In the genomic region with DNA sequence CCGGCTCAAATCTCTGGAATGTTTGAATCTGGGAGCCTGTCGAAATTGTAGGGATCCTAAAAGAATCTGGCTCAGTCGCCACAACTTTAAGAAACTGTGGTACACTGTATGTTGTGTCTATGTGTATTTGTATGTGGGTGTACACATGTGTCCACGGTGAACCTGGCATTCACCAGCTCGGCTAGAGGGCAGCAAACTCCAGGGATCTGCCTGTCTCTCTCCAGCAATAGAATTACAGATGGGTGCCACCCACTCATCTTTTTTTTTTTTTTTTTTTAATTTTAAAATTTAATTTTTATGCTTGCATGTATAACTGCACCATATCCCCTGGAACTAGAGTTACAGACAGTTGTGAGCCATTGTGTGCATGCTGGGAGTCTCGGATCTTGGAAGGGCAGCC, we compare ENCODE assay signal across 12 mouse cellular contexts. TPM values are rescaled to one million over a fixed set of nuclear protein-coding genes. Genes with fewer than 3 reads are reported as not detected.
DNase-seq lines count a peak whose midpoint lies in the region; ATAC-seq and TF ChIP-seq lines count a peak whose summit lies in the region.
"Had no signal": no experiment of that assay in that cellular context is flagged by ENCODE, and none has a peak within 500 bp of the region (broad histone marks: within the 10 kb centered on the region; RNA-seq: fewer than 3 reads in every experiment).

No protein-coding gene starts in this region.

- DNase-seq in adrenal gland, adult 2 months, result peak; percentile 43
- DNase-seq in adrenal gland, postnatal 25 days, result no peak
- DNase-seq in kidney, postnatal 0 days (ENCODE audit: low spot score), result no peak
- no peak for DNase-seq in kidney, postnatal 25 days
- DNase-seq in thymus, postnatal 14 days, result peak; percentile 21
- DNase-seq in thymus, postnatal 4 days, result no peak
- no peak for DNase-seq in urinary bladder, postnatal 14 days (ENCODE audit: low spot score)
- DNase-seq in cerebellum, adult 9-10 months, result no peak

- no peak; the same call in 1 of the 2 replicates for TF ChIP-seq CTCF in kidney, postnatal 0 days (IDR thresholded peaks at IDR 0.05; ENCODE audit: low read depth)

- WGBS in kidney, postnatal 0 days, result 69% methylated on average over 6 of the region's 6 CpGs

- no peaks in the 10 kb centered on the region for H3K4me1 ChIP-seq in kidney, postnatal 0 days (replicated peaks; ENCODE audit: insufficient read depth, low read length)

- H3K9me3 ChIP-seq in kidney, postnatal 0 days (replicated peaks; ENCODE audit: low read length), result no peaks in the 10 kb centered on the region

- no peaks in the 10 kb centered on the region for H3K27me3 ChIP-seq in kidney, postnatal 0 days (ENCODE audit: insufficient read depth, low read length)

- H3K36me3 ChIP-seq in kidney, postnatal 0 days (ENCODE audit: insufficient read depth, low read length), result no peaks in the 10 kb centered on the region

- no peak overlapping the region for H3K4me3 ChIP-seq in kidney, postnatal 0 days (replicated peaks; ENCODE audit: low read depth, low read length)

- no peak for ATAC-seq in kidney, postnatal 0 days (replicated peaks; ENCODE audit: low FRiP score, low read depth)

- H3K27ac ChIP-seq in kidney, postnatal 0 days, result no peak overlapping the region
- H3K27ac ChIP-seq: macrophage had no signal

- H3K4me2 ChIP-seq in kidney, postnatal 0 days (ENCODE audit: low read length), result peak overlapping the region; percentile 36; the same call in 1 of the 2 replicates

- H3K9ac ChIP-seq in kidney, postnatal 0 days (ENCODE audit: low read depth, low read length), result no peak overlapping the region

RNA-seq across cellular contexts. Expression of a gene that starts 16.9 kb away (rescaled TPM):
- total RNA-seq in adrenal gland, adult 2 months (2021), result 1 to 10 TPM; 1.2 to 1.4 TPM
- polyA plus RNA-seq in adrenal gland, adult 2 months (2012; rRNA removed), result 0.77 and 0.92 TPM in 2 replicates
- total RNA-seq in adrenal gland, postnatal 25 days (2021), result 0.33 and 0.52 TPM in 2 replicates
- 0.79 and 0.97 TPM in 2 replicates for polyA plus RNA-seq in kidney, postnatal 0 days (2015; fragmentation: Nextera tagmentation; extraction: Ambion mirVana)
- polyA plus RNA-seq: C2C12; inflammation-experienced regulatory T-cells, adult 6 months; macrophage had no signal

RNA-seq across cellular contexts. Expression of a gene that starts 23.1 kb away (rescaled TPM):
- 100 to 1,000 TPM in 1 of 2 experiments, 10 to 100 TPM in 1; 44.6 to 103 TPM for total RNA-seq in adrenal gland, adult 2 months (2021)
- polyA plus RNA-seq in adrenal gland, adult 2 months (2012; rRNA removed), result 15.4 and 20.8 TPM in 2 replicates
- total RNA-seq in adrenal gland, postnatal 25 days (2021), result 77.9 and 79.7 TPM in 2 replicates
- 148 and 151 TPM in 2 replicates for polyA plus RNA-seq in kidney, postnatal 0 days (2015; fragmentation: Nextera tagmentation; extraction: Ambion mirVana)

RNA-seq across cellular contexts. Expression of a gene that starts 34.8 kb away (rescaled TPM):
- under 1 TPM; 0.48 to 0.84 TPM for total RNA-seq in adrenal gland, adult 2 months (2021)
- polyA plus RNA-seq in adrenal gland, adult 2 months (2012; rRNA removed), result 0.32 and 1.00 TPM in 2 replicates
- 0.36 and 2.7 TPM in 2 replicates for total RNA-seq in adrenal gland, postnatal 25 days (2021)
- not detected in 2 replicates for polyA plus RNA-seq in kidney, postnatal 0 days (2015; fragmentation: Nextera tagmentation; extraction: Ambion mirVana)
- total RNA-seq: layer of hippocampus, postnatal 25 days had no signal
- polyA plus RNA-seq: C2C12; inflammation-experienced regulatory T-cells, adult 6 months; macrophage had no signal

RNA-seq across cellular contexts. Expression of a gene that starts 42.0 kb away (rescaled TPM):
- total RNA-seq in adrenal gland, adult 2 months (2021), result 1 to 10 TPM in 1 of 2 experiments, under 1 TPM in 1; 0.63 to 1.0 TPM
- polyA plus RNA-seq in adrenal gland, adult 2 months (2012; rRNA removed), result 0.26 and 1.2 TPM in 2 replicates
- total RNA-seq in adrenal gland, postnatal 25 days (2021), result 1.3 and 1.5 TPM in 2 replicates
- 0.23 and 0.25 TPM in 2 replicates for polyA plus RNA-seq in kidney, postnatal 0 days (2015; fragmentation: Nextera tagmentation; extraction: Ambion mirVana)
- polyA plus RNA-seq: inflammation-experienced regulatory T-cells, adult 6 months; macrophage had no signal

Comparison
In these comparisons a context has a peak if more than half of its experiments do, and no peak if none do; other contexts are left out.
1. DNase-seq: peak in adrenal gland, adult 2 months (single experiment) and thymus, postnatal 14 days (single experiment); none in adrenal gland, postnatal 25 days (single experiment), kidney, postnatal 0 days (single experiment), kidney, postnatal 25 days (0 of 2), thymus, postnatal 4 days (single experiment), urinary bladder, postnatal 14 days (single experiment) and cerebellum, adult 9-10 months (single experiment).